Mouse (Mus musculus) liver, embryonic 13.5 days (tissue): ENCODE results near the gene Wscd2. TPM values are rescaled to one million over a fixed set of nuclear protein-coding genes. Genes with fewer than 3 reads are reported as not detected.

Source experiments
- ATAC-seq: fragments of 200-750 bp; cut with Nextera tagmentation; 2 replicates; pipeline ENCODE4 v1.8.0; 2017; ENCODE audit warnings: low read depth, mild to moderate bottlenecking, moderate number of reproducible peaks, moderate library complexity
- DNase-seq: peaks from one replicate; pipeline ENCODE4 v3.0.0; 2022
- H3K27ac ChIP-seq: fragments of 300-500 bp; sonication (generic); 2 replicates; pipeline ENCODE4 v1.5.1; 2015; ENCODE audit warnings: moderate library complexity, mild to moderate bottlenecking, inconsistent platforms
- H3K27me3 ChIP-seq: fragments of 300-500 bp; sonication (generic); 2 replicates; pipeline ENCODE4 v1.6.1; 2015; ENCODE audit warnings: mild to moderate bottlenecking, inconsistent platforms
- H3K36me3 ChIP-seq: fragments of 300-500 bp; sonication (generic); 2 replicates; pipeline ENCODE4 v1.6.1; 2015; ENCODE audit warnings: mild to moderate bottlenecking, inconsistent platforms
- H3K4me1 ChIP-seq: fragments of 300-500 bp; sonication (generic); replicated peaks from 2 replicates; pipeline ENCODE4 v1.6.1; 2015; ENCODE audit warnings: inconsistent platforms
- H3K4me2 ChIP-seq: fragments of 300-500 bp; sonication (generic); 2 replicates; pipeline ENCODE4 v1.6.1; 2015; ENCODE audit warnings: inconsistent platforms, mild to moderate bottlenecking, moderate library complexity
- H3K4me3 ChIP-seq: fragments of 300-500 bp; sonication (generic); replicated peaks from 2 replicates; pipeline ENCODE4 v1.5.1; 2015; ENCODE audit warnings: mild to moderate bottlenecking, inconsistent platforms
- H3K9ac ChIP-seq: fragments of 300-500 bp; sonication (generic); 2 replicates; pipeline ENCODE4 v1.6.1; 2015; ENCODE audit warnings: mild to moderate bottlenecking, inconsistent platforms
- H3K9me3 ChIP-seq: fragments of 300-500 bp; sonication (generic); replicated peaks from 2 replicates; pipeline ENCODE4 v1.6.1; 2016; ENCODE audit warnings: inconsistent platforms
- WGBS: fragments of 180-500 bp; shearing (Covaris S2); methylation state at CpG from one replicate; pipeline ENCODE4 v1.1.7; 2015; ENCODE audit not compliant: insufficient replicate concordance; 5-methylcytosine and 5-hydroxymethylcytosine counted together
- polyA plus RNA-seq: library from polyadenylated mRNA; unstranded; fragments of >200 nt; fragmentation: Nextera tagmentation; extraction: Ambion mirVana; gene quantifications from 2 replicates; pipeline ENCODE4 v1.2.1, GENCODE M21; 2015

Wscd2 gene
- polyA plus RNA-seq, 1 experiment from 2014 or later = 0.10 TPM

GRCm38 (mm10) chr5:113634887-113635610, 144.9 kb downstream of the Wscd2 start:
- WGBS = 55% methylated on average over 7 of the region's 7 CpGs
- Histone ChIP-seq H3K9me3 (no peaks in the 10 kb centered on the region), H3K9ac (no peak overlapping the region), H3K27me3 (no peaks in the 10 kb centered on the region; the same call in 1 of the 2 replicates), H3K36me3 (no peaks in the 10 kb centered on the region), H3K4me1 (0 out of 2 replicates have a peak, but pooled peaks cover 2% of the 10 kb centered on the region), H3K4me2 (no peak overlapping the region), H3K27ac (no peak overlapping the region), H3K4me3 (no peak overlapping the region)
- DNase-seq (no peak), ATAC-seq (no peak)

GRCm38 (mm10) chr5:113635861-113636565, 145.9 kb downstream of the Wscd2 start:
- H3K27ac ChIP-seq = no peak overlapping the region
- H3K9ac ChIP-seq = no peak overlapping the region
- 66% methylated on average over 15 of the region's 15 CpGs for WGBS
- ATAC-seq (no peak), DNase-seq (no peak)
- peaks cover 2% of the 10 kb centered on the region; the same call in 1 of the 2 replicates for H3K4me1 ChIP-seq
- H3K36me3 ChIP-seq = no peaks in the 10 kb centered on the region
- no peaks in the 10 kb centered on the region for H3K27me3 ChIP-seq
- H3K9me3 ChIP-seq = no peaks in the 10 kb centered on the region
- H3K4me2 ChIP-seq = no peak overlapping the region
- no peak overlapping the region for H3K4me3 ChIP-seq

- Histone ChIP-seq H3K9me3 (no peaks in the 10 kb centered on the region), H3K27ac (no peak overlapping the region), H3K4me1 (peaks cover 2% of the 10 kb centered on the region; the same call in 1 of the 2 replicates), H3K27me3 (no peaks in the 10 kb centered on the region), H3K4me2 (no peak overlapping the region), H3K9ac (no peak overlapping the region), H3K4me3 (no peak overlapping the region), H3K36me3 (no peaks in the 10 kb centered on the region)
- 56% methylated on average over 4 of the region's 4 CpGs for WGBS
- ATAC-seq (no peak), DNase-seq (no peak)
Measured at GRCm38 (mm10) chr5:113637631-113638030, 147.5 kb downstream of the Wscd2 start.

GRCm38 (mm10) chr5:113638055-113638454, 147.9 kb downstream of the Wscd2 start:
- Histone ChIP-seq H3K9me3 (no peaks in the 10 kb centered on the region), H3K27ac (no peak overlapping the region), H3K27me3 (no peaks in the 10 kb centered on the region), H3K4me1 (peaks cover 2% of the 10 kb centered on the region; the same call in 1 of the 2 replicates), H3K4me3 (no peak overlapping the region), H3K4me2 (no peak overlapping the region), H3K36me3 (no peaks in the 10 kb centered on the region), H3K9ac (no peak overlapping the region)
- ATAC-seq (no peak), DNase-seq (no peak)
- 69% methylated on average over 12 of the region's 12 CpGs for WGBS

GRCm38 (mm10) chr5:113639126-113639525, 149.0 kb downstream of the Wscd2 start:
- H3K4me1 ChIP-seq = peaks cover 2% of the 10 kb centered on the region; the same call in 1 of the 2 replicates
- 45% methylated on average over 5 of the region's 5 CpGs for WGBS
- no peak overlapping the region for H3K27ac ChIP-seq
- no peaks in the 10 kb centered on the region for H3K36me3 ChIP-seq
- ATAC-seq = no peak
- H3K9me3 ChIP-seq = no peaks in the 10 kb centered on the region
- no peak overlapping the region for H3K4me2 ChIP-seq
- no peak overlapping the region for H3K9ac ChIP-seq
- no peak for DNase-seq
- H3K4me3 ChIP-seq = no peak overlapping the region
- no peaks in the 10 kb centered on the region for H3K27me3 ChIP-seq

Other genes starting within 250 kb of the Wscd2 start
- gene Sgsm1, start 179.5 kb upstream of the Wscd2 start, polyA plus RNA-seq = 1.4 and 2.0 TPM in 2 replicates
- not detected in 2 replicates for gene Aym1, start 133.0 kb upstream of the Wscd2 start, polyA plus RNA-seq
- gene Cmklr1, start 160.1 kb downstream of the Wscd2 start, polyA plus RNA-seq = 1.4 and 1.8 TPM in 2 replicates
- gene 1700069L16Rik, start 234.4 kb downstream of the Wscd2 start, polyA plus RNA-seq = not detected in 2 replicates
- gene Ficd, start 245.5 kb downstream of the Wscd2 start, polyA plus RNA-seq = 2.2 and 2.5 TPM in 2 replicates